Mouse (Mus musculus): Measurements from ENCODE around the gene 4931406P16Rik.

- TF ChIP-seq POLR2A (IDR thresholded peaks at IDR 0.05; ENCODE audit: borderline replicate concordance, extremely low read depth, insufficient read depth, insufficient read length, poor library complexity, severe bottlenecking) (no peak), CTCF (IDR thresholded peaks at IDR 0.05; ENCODE audit: borderline replicate concordance, extremely low read depth, insufficient read depth, insufficient read length) (peak; percentile 48; the same call in 1 of the 2 replicates)
Observed at GRCm38 (mm10) chr7:34351997-34352396, 38.6 kb upstream of the 4931406P16Rik start.

All from brain, embryonic 14.5 days (tissue).